Mouse (Mus musculus): ENCODE data around the gene Srp54b.
"Not testable (repeated sequence)": the region's sequence is repeated elsewhere in the genome, so short reads cannot be mapped to it uniquely, and the experiment has no call there.

DNA sequence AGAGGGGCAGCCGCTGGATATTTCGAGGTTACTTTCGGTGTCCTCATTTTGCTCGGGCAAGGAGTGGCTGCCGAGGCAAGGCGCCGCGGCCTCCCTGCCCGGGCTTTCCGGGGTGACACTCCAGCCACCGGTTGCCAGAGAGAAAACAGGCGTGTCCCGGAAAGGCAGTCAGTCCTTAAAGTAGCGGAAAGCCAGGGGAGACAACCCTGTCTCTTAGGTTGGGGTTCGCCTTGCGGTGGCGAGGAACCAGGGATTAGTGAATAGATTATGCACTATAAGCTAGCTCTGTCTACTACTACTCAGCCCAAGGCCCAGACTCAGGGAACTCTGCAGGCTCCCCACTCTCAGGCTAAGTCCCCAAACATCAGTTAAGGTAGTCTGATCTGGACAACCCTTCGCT lies 44.9 kb downstream of the Srp54b start:
- not testable (repeated sequence) for TF ChIP-seq CTCF (conservative IDR thresholded peaks at IDR 0.05; ENCODE audit: low read length); POU5F1 (IDR thresholded peaks at IDR 0.05; ENCODE audit: borderline replicate concordance, low read length); NANOG (IDR thresholded peaks at IDR 0.05; ENCODE audit: borderline replicate concordance, low read length)
